33 mouse cellular contexts compared by ENCODE assay signal in genomic region chr10:76602690-76603089, GRCm38 (mm10). TPM values are rescaled to one million over a fixed set of nuclear protein-coding genes. Genes with fewer than 3 reads are reported as not detected.
DNase-seq lines count a peak whose midpoint lies in the region; ATAC-seq and TF ChIP-seq lines count a peak whose summit lies in the region.
"Had no signal": no experiment of that assay in that cellular context is flagged by ENCODE, and none has a peak within 500 bp of the region (broad histone marks: within the 10 kb centered on the region; RNA-seq: fewer than 3 reads in every experiment).

No protein-coding gene starts in this region.

- intact Hi-C loops in gastrocnemius, postnatal 14 days (cut with DNase I; ENCODE audit: low total_unique reads): no loop called here

- H3K4me1 ChIP-seq in heart, postnatal 0 days (ENCODE audit: control insufficient read depth, insufficient read depth): peaks cover 21% of the 10 kb centered on the region; the same call in 1 of the 2 replicates
- H3K4me1 ChIP-seq in lung, postnatal 0 days (ENCODE audit: insufficient read depth, low read depth, low read length): no peaks in the 10 kb centered on the region
- H3K4me1 ChIP-seq: forebrain, embryonic 12.5 days; hindbrain, embryonic 13.5 days; stomach, embryonic 15.5 days had no signal

- no peak for TF ChIP-seq CTCF in heart, postnatal 0 days (IDR thresholded peaks at IDR 0.05; ENCODE audit: low read depth)
- TF ChIP-seq CTCF in lung, postnatal 0 days (IDR thresholded peaks at IDR 0.05): no peak

- no peak overlapping the region for H3K4me3 ChIP-seq in heart, postnatal 0 days (ENCODE audit: low read depth, low read length)
- no peak overlapping the region for H3K4me3 ChIP-seq in lung, postnatal 0 days (ENCODE audit: low read depth, low read length)
- H3K4me3 ChIP-seq: erythroblast, embryonic 14.5 days; forebrain, embryonic 12.5 days; hindbrain, embryonic 13.5 days; stomach, embryonic 15.5 days had no signal

- peak; percentile 1 for DNase-seq in gastrocnemius, postnatal 14 days
- DNase-seq in gastrocnemius, adult 18-20 months (ENCODE audit: low spot score): no peak
- DNase-seq in heart, postnatal 0 days (ENCODE audit: low spot score): peak; percentile 54
- DNase-seq in heart, adult 9 months (ENCODE audit: low spot score in 2 of 2): no peak
- DNase-seq in lung, postnatal 36 days: peak; percentile 3
- DNase-seq in lung, postnatal 0 days (ENCODE audit: low spot score): no peak
- DNase-seq in layer of hippocampus, adult 8-10 months (ENCODE audit: low spot score in 2 of 2): no peak
- DNase-seq: adrenal gland, postnatal 10 days; kidney, adult 9 months; kidney, postnatal 10 days; liver; lung, embryonic 14.5 days; right cerebral cortex, postnatal 25 days had no signal

- no peak overlapping the region for H3K4me2 ChIP-seq in heart, postnatal 0 days (ENCODE audit: low read depth, low read length)
- H3K4me2 ChIP-seq in lung, postnatal 0 days (replicated peaks; ENCODE audit: low read depth, low read length): no peak overlapping the region
- H3K4me2 ChIP-seq: forebrain, embryonic 12.5 days; hindbrain, embryonic 13.5 days; lung, embryonic 14.5 days; midbrain, embryonic 11.5 days; stomach, embryonic 15.5 days had no signal

- peak; percentile 77 for ATAC-seq in heart, postnatal 0 days (ENCODE audit: insufficient read depth, low read depth)
- ATAC-seq in lung, postnatal 0 days: no peak
- ATAC-seq in megakaryocyte-erythroid progenitor cell, adult 5-6 weeks (replicated peaks; ENCODE audit: low FRiP score, low TSS enrichment, poor library complexity, severe bottlenecking): peak; percentile 84
- ATAC-seq: CD4-positive, CD25-positive, alpha-beta regulatory T cell, adult 4 months; intestine, postnatal 0 days; midbrain, embryonic 16.5 days had no signal

- no peak overlapping the region for H3K9ac ChIP-seq in heart, postnatal 0 days (replicated peaks; ENCODE audit: low read depth, low read length)
- no peak overlapping the region for H3K9ac ChIP-seq in lung, postnatal 0 days (replicated peaks; ENCODE audit: low read depth)
- H3K9ac ChIP-seq: forebrain, embryonic 12.5 days; hindbrain, embryonic 13.5 days; liver, embryonic 14.5 days; lung, embryonic 14.5 days; stomach, embryonic 15.5 days had no signal

- WGBS in heart, postnatal 0 days: 28% methylated on average over 3 of the region's 3 CpGs
- 65% methylated on average over 3 of the region's 3 CpGs for WGBS in lung, postnatal 0 days

- H3K27me3 ChIP-seq in heart, postnatal 0 days (ENCODE audit: control insufficient read depth, insufficient read depth, low read length): no peaks in the 10 kb centered on the region
- H3K27me3 ChIP-seq in lung, postnatal 0 days (replicated peaks; ENCODE audit: insufficient read depth, low read length): no peaks in the 10 kb centered on the region
- H3K27me3 ChIP-seq: forebrain, embryonic 12.5 days; hindbrain, embryonic 13.5 days; stomach, embryonic 15.5 days had no signal

- peaks cover 45% of the 10 kb centered on the region for H3K36me3 ChIP-seq in heart, postnatal 0 days (replicated peaks; ENCODE audit: control insufficient read depth, insufficient read depth, low read length)
- 0 out of 2 replicates have a peak, but pooled peaks cover 3% of the 10 kb centered on the region for H3K36me3 ChIP-seq in lung, postnatal 0 days (ENCODE audit: insufficient read depth, low read length)
- H3K36me3 ChIP-seq: forebrain, embryonic 12.5 days; hindbrain, embryonic 13.5 days had no signal

- peak overlapping the region; percentile 73 for H3K27ac ChIP-seq in heart, postnatal 0 days (ENCODE audit: low read depth)
- no peak overlapping the region for H3K27ac ChIP-seq in lung, postnatal 0 days (ENCODE audit: low read length)
- H3K27ac ChIP-seq: forebrain, embryonic 12.5 days; hindbrain, embryonic 13.5 days; liver, embryonic 14.5 days; stomach, embryonic 15.5 days had no signal

- no peaks in the 10 kb centered on the region for H3K9me3 ChIP-seq in heart, postnatal 0 days (replicated peaks; ENCODE audit: control insufficient read depth, low read length)
- H3K9me3 ChIP-seq in lung, postnatal 0 days (ENCODE audit: low read length): no peaks in the 10 kb centered on the region
- H3K9me3 ChIP-seq: forebrain, embryonic 12.5 days; hindbrain, embryonic 13.5 days; stomach, embryonic 15.5 days had no signal

- TF ChIP-seq EP300 in heart, postnatal 0 days (IDR thresholded peaks at IDR 0.05; ENCODE audit: low read depth): peak; percentile 73; the same call in 1 of the 2 replicates
- no peak for TF ChIP-seq EP300 in lung, postnatal 0 days (IDR thresholded peaks at IDR 0.05)

RNA-seq across cellular contexts. Expression of gene Col6a2, which starts 20.7 kb away (rescaled TPM):
- 100 to 1,000 TPM; 236 to 279 TPM for total RNA-seq in gastrocnemius, postnatal 14 days (2021)
- 10 to 100 TPM; 32.0 to 33.3 TPM for total RNA-seq in gastrocnemius, adult 18-20 months (2021)
- total RNA-seq in heart, postnatal 0 days (2014; rRNA removed; ENCODE audit: low replicate concordance): 133 and 156 TPM in 2 replicates
- 67.6 and 72.4 TPM in 2 replicates for polyA plus RNA-seq in heart, postnatal 0 days (2015; fragmentation: Nextera tagmentation; extraction: Ambion mirVana)
- polyA plus RNA-seq in lung, postnatal 0 days (2015; fragmentation: Nextera tagmentation; extraction: Ambion mirVana): 242 and 272 TPM in 2 replicates
- total RNA-seq in megakaryocyte-erythroid progenitor cell, adult 5-6 weeks (2014; fragmentation: Nextera tagmentation): 0.70 TPM in 1 of 2 replicates, not detected in the other
- total RNA-seq in megakaryocyte-erythroid progenitor cell, adult 5-6 weeks (2017): not detected in 2 replicates
- 1 to 10 TPM; 6.6 to 8.4 (median 7.7) TPM for total RNA-seq in layer of hippocampus, adult 8-10 months (2022)
- total RNA-seq: neutrophil, adult 5-6 weeks had no signal
- polyA plus RNA-seq: CD4-positive, CD25-positive, alpha-beta regulatory T cell, adult 4 months; erythroblast, embryonic 14.5 days had no signal

RNA-seq across cellular contexts. Expression of gene Ftcd, which starts 27.2 kb away (rescaled TPM):
- total RNA-seq in gastrocnemius, postnatal 14 days (2021): not detected
- total RNA-seq in gastrocnemius, adult 18-20 months (2021): under 1 TPM in 1 of 2 experiments, not detected in 1; 0.57 TPM
- 3.5 and 5.8 TPM in 2 replicates for total RNA-seq in heart, postnatal 0 days (2014; rRNA removed; ENCODE audit: low replicate concordance)
- 4.5 and 5.6 TPM in 2 replicates for polyA plus RNA-seq in heart, postnatal 0 days (2015; fragmentation: Nextera tagmentation; extraction: Ambion mirVana)
- polyA plus RNA-seq in lung, postnatal 0 days (2015; fragmentation: Nextera tagmentation; extraction: Ambion mirVana): 0.07 and 0.14 TPM in 2 replicates
- total RNA-seq in megakaryocyte-erythroid progenitor cell, adult 5-6 weeks (2014; fragmentation: Nextera tagmentation): not detected in 2 replicates
- total RNA-seq in megakaryocyte-erythroid progenitor cell, adult 5-6 weeks (2017): not detected in 2 replicates
- total RNA-seq in layer of hippocampus, adult 8-10 months (2022): under 1 TPM in 1 of 4 experiments, not detected in 3; 0.21 TPM
- total RNA-seq: layer of hippocampus, postnatal 10 days; left cerebral cortex, postnatal 14 days; neutrophil, adult 5-6 weeks had no signal
- polyA plus RNA-seq: CD4-positive, CD25-positive, alpha-beta regulatory T cell, adult 4 months; erythroblast, embryonic 14.5 days; forebrain, embryonic 12.5 days; hindbrain, embryonic 13.5 days; large intestine, adult 2 months; limb, embryonic 11.5 days; lung, embryonic 14.5 days; midbrain, embryonic 11.5 days; neural tube, embryonic 11.5 days had no signal

RNA-seq across cellular contexts. Expression of gene Spatc1l, which starts 40.6 kb away (rescaled TPM):
- not detected for total RNA-seq in gastrocnemius, postnatal 14 days (2021)
- not detected for total RNA-seq in gastrocnemius, adult 18-20 months (2021)
- not detected in 2 replicates for total RNA-seq in heart, postnatal 0 days (2014; rRNA removed; ENCODE audit: low replicate concordance)
- polyA plus RNA-seq in heart, postnatal 0 days (2015; fragmentation: Nextera tagmentation; extraction: Ambion mirVana): not detected in 2 replicates
- polyA plus RNA-seq in lung, postnatal 0 days (2015; fragmentation: Nextera tagmentation; extraction: Ambion mirVana): not detected in 2 replicates
- not detected in 2 replicates for total RNA-seq in megakaryocyte-erythroid progenitor cell, adult 5-6 weeks (2014; fragmentation: Nextera tagmentation)
- total RNA-seq in megakaryocyte-erythroid progenitor cell, adult 5-6 weeks (2017): not detected in 2 replicates
- total RNA-seq in layer of hippocampus, adult 8-10 months (2022): not detected
- total RNA-seq: adrenal gland, postnatal 10 days; gastrocnemius, postnatal 4 days; heart, postnatal 14 days; layer of hippocampus, postnatal 10 days; left cerebral cortex, adult 18-20 months; left cerebral cortex, postnatal 14 days; neutrophil, adult 5-6 weeks had no signal
- polyA plus RNA-seq: CD4-positive, CD25-positive, alpha-beta regulatory T cell, adult 4 months; embryonic facial prominence, embryonic 14.5 days; erythroblast, embryonic 14.5 days; forebrain, embryonic 12.5 days; hindbrain, embryonic 13.5 days; intestine, postnatal 0 days; limb, embryonic 11.5 days; liver, embryonic 14.5 days; lung, embryonic 14.5 days; midbrain, embryonic 11.5 days; midbrain, embryonic 16.5 days; neural tube, embryonic 11.5 days had no signal

Comparison
In these comparisons a context has a peak if more than half of its experiments do, and no peak if none do; other contexts are left out.
1. DNase-seq: peak in gastrocnemius, postnatal 14 days (single experiment), heart, postnatal 0 days (single experiment) and lung, postnatal 36 days (single experiment); none in gastrocnemius, adult 18-20 months (single experiment), heart, adult 9 months (0 of 2), lung, postnatal 0 days (single experiment) and layer of hippocampus, adult 8-10 months (0 of 2).
2. RNA of gene Col6a2, which starts 20.7 kb away (total RNA-seq): 236 to 279 TPM in gastrocnemius, postnatal 14 days, 133 to 156 TPM in heart, postnatal 0 days, 32.0 to 33.3 TPM in gastrocnemius, adult 18-20 months and 6.6 to 8.4 TPM in layer of hippocampus, adult 8-10 months; 0.70 TPM in megakaryocyte-erythroid progenitor cell, adult 5-6 weeks; every median in the first group is over 4 times any median in the second.